ENCODE assay signal across 8 mouse cellular contexts in the genomic region with DNA sequence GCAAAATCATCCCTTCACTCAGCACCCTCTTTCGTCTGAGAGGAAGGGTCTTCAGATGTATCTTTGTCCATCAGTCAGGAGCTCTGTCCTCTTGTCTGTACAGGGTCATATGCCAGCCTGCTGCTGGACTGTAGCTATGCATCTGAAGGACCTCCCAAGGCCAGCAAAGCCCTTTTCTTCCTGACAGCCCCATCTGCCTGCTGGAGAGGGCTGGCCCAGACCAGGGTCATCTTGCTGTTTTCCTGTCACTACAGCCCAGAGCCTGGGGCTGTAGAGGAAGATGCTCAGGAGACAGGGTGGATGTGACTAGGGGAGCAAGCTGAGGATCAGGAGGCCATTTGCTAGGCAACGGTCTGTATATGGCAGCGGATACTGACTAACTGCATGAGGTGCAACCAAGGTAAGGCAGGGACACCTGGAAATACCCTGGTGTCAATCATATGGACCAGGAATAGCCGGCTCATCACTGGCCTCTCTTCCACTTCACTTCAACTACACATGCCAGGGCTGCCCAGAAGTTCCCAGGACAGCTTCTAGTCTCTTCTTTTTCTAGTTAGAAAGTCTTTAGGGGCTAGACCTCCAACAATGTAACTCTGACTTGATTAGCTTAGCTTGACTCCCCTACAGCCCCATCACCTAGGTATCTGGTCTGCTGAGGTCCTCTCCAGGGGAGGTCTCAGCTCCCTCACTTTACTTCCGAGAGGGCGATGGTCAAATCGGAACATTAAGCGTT. TPM values are rescaled to one million over a fixed set of nuclear protein-coding genes. Genes with fewer than 3 reads are reported as not detected.
DNase-seq lines count a peak whose midpoint lies in the region; ATAC-seq and TF ChIP-seq lines count a peak whose summit lies in the region.

No protein-coding gene starts in this region.

- H3K27me3 ChIP-seq in heart, adult 2 months (ENCODE audit: control insufficient read depth, insufficient read depth, low read length) = no peaks in the 10 kb centered on the region
- no peaks in the 10 kb centered on the region for H3K27me3 ChIP-seq in ES-Bruce4 (ENCODE audit: control insufficient read depth, insufficient read depth, low read length, poor library complexity, severe bottlenecking)
- H3K27me3 ChIP-seq in forebrain, embryonic 12.5 days = no peaks in the 10 kb centered on the region
- H3K27me3 ChIP-seq in liver, embryonic 13.5 days = no peaks in the 10 kb centered on the region

- 0 out of 2 replicates have a peak, but pooled peaks have one; percentile 13 for TF ChIP-seq POLR2A in heart, adult 2 months (IDR thresholded peaks at IDR 0.05; ENCODE audit: insufficient read depth, low read depth, low read length)
- no peak for TF ChIP-seq POLR2A in ES-Bruce4 (IDR thresholded peaks at IDR 0.05; ENCODE audit: insufficient read depth, low read length)

- no peaks in the 10 kb centered on the region; the same call in 1 of the 2 replicates for H3K79me2 ChIP-seq in heart, adult 2 months (replicated peaks; ENCODE audit: control insufficient read depth, insufficient read depth, low read length)

- H3K9me3 ChIP-seq in ES-Bruce4 (replicated peaks; ENCODE audit: control insufficient read depth, insufficient read depth, low read length, poor library complexity, severe bottlenecking) = no peaks in the 10 kb centered on the region
- H3K9me3 ChIP-seq in forebrain, embryonic 12.5 days = no peaks in the 10 kb centered on the region
- H3K9me3 ChIP-seq in liver, embryonic 13.5 days (replicated peaks) = no peaks in the 10 kb centered on the region

- peak overlapping the region; percentile 92 for H3K27ac ChIP-seq in heart, adult 2 months
- no peak overlapping the region for H3K27ac ChIP-seq in ES-Bruce4 (ENCODE audit: insufficient read depth, low read length)
- H3K27ac ChIP-seq in forebrain, embryonic 12.5 days = peak overlapping the region; percentile 91
- H3K27ac ChIP-seq in liver, embryonic 13.5 days = peak overlapping the region; percentile 88

- no peak for TF ChIP-seq CTCF in heart, adult 2 months (IDR thresholded peaks at IDR 0.05)
- TF ChIP-seq CTCF in ES-Bruce4 (IDR thresholded peaks at IDR 0.05; ENCODE audit: low read depth, low read length) = no peak

- intact Hi-C loops in heart, adult 2 months (cut with DNase I) = loop anchor here (5.0 kb wide), 1 partner anchor 199 kb away; no protein-coding TSS in a partner anchor
- intact Hi-C loops in heart, postnatal 25 days (cut with DNase I) = no loop called here

- no peak for ATAC-seq in forebrain, embryonic 12.5 days (ENCODE audit: low FRiP score)
- no peak for ATAC-seq in liver, embryonic 13.5 days (ENCODE audit: low read depth)

- no peak for DNase-seq in heart, adult 2 months
- no peak for DNase-seq in heart, postnatal 25 days (ENCODE audit: low spot score)
- no peak for DNase-seq in liver, embryonic 13.5 days
- DNase-seq in urinary bladder, adult 18-20 months (ENCODE audit: low spot score in 2 of 2) = no peak
- no peak for DNase-seq in adrenal gland, adult 8-10 months
- no peak for DNase-seq in right cerebral cortex, postnatal 4 days

- H3K4me2 ChIP-seq in forebrain, embryonic 12.5 days = peak overlapping the region; percentile 82
- peak overlapping the region; percentile 75 for H3K4me2 ChIP-seq in liver, embryonic 13.5 days

- 13% methylated on average over 8 of the region's 8 CpGs for WGBS in heart, adult 2 months
- WGBS in forebrain, embryonic 12.5 days = 27% methylated on average over 8 of the region's 8 CpGs
- 23% methylated on average over 8 of the region's 8 CpGs for WGBS in liver, embryonic 13.5 days (ENCODE audit: insufficient replicate concordance)

- H3K9ac ChIP-seq in heart, adult 2 months (ENCODE audit: low read depth, low read length) = peak overlapping the region; percentile 71
- peak overlapping the region; percentile 64 for H3K9ac ChIP-seq in ES-Bruce4 (ENCODE audit: low read depth, poor library complexity, severe bottlenecking)
- peak overlapping the region; percentile 84 for H3K9ac ChIP-seq in forebrain, embryonic 12.5 days
- H3K9ac ChIP-seq in liver, embryonic 13.5 days = peak overlapping the region; percentile 71

- TF ChIP-seq EP300 in heart, adult 2 months (IDR thresholded peaks at IDR 0.05; ENCODE audit: insufficient read depth, low read depth, low read length) = no peak
- no peak for TF ChIP-seq EP300 in ES-Bruce4 (IDR thresholded peaks at IDR 0.05; ENCODE audit: insufficient read depth, low read depth, low read length)

- peaks cover 3% of the 10 kb centered on the region; the same call in 1 of the 2 replicates for H3K36me3 ChIP-seq in heart, adult 2 months (ENCODE audit: control insufficient read depth, insufficient read depth, low read length)
- H3K36me3 ChIP-seq in ES-Bruce4 (ENCODE audit: control insufficient read depth, insufficient read depth, low read length, poor library complexity, severe bottlenecking) = peaks cover 7% of the 10 kb centered on the region; the same call in 1 of the 2 replicates
- H3K36me3 ChIP-seq in forebrain, embryonic 12.5 days (replicated peaks) = peaks cover 21% of the 10 kb centered on the region
- H3K36me3 ChIP-seq in liver, embryonic 13.5 days = peaks cover 21% of the 10 kb centered on the region

- H3K4me3 ChIP-seq in heart, adult 2 months = peak overlapping the region; percentile 84
- peak overlapping the region; percentile 15; the same call in 1 of the 2 replicates for H3K4me3 ChIP-seq in ES-Bruce4 (ENCODE audit: low read depth, low read length)
- peak overlapping the region; percentile 66 for H3K4me3 ChIP-seq in forebrain, embryonic 12.5 days (replicated peaks)
- H3K4me3 ChIP-seq in liver, embryonic 13.5 days (replicated peaks) = peak overlapping the region; percentile 62

- H3K4me1 ChIP-seq in heart, adult 2 months (ENCODE audit: control insufficient read depth, insufficient read depth, low read length) = peaks cover 27% of the 10 kb centered on the region
- peaks cover 6% of the 10 kb centered on the region for H3K4me1 ChIP-seq in ES-Bruce4 (ENCODE audit: control insufficient read depth, insufficient read depth, low read length)
- peaks cover 38% of the 10 kb centered on the region for H3K4me1 ChIP-seq in forebrain, embryonic 12.5 days
- H3K4me1 ChIP-seq in liver, embryonic 13.5 days (replicated peaks) = peaks cover 66% of the 10 kb centered on the region

RNA-seq across cellular contexts. Expression of a gene that starts 0.8 kb away (rescaled TPM):
- 10 to 100 TPM; 11.3 to 16.8 TPM for total RNA-seq in heart, adult 2 months (2021)
- polyA plus RNA-seq in heart, adult 2 months (2012; rRNA removed) = 10.8 and 22.5 TPM in 2 replicates
- 10 to 100 TPM; 25.3 to 28.5 TPM for total RNA-seq in heart, postnatal 25 days (2021)
- 7.4 and 8.7 TPM in 2 replicates for polyA plus RNA-seq in ES-Bruce4 (2011; ENCODE audit: insufficient read depth, insufficient read length, low read depth, missing spikeins)
- 75.4 and 79.2 TPM in 2 replicates for polyA plus RNA-seq in forebrain, embryonic 12.5 days (2016; fragmentation: Nextera tagmentation; extraction: Ambion mirVana)
- 13.9 and 14.8 TPM in 2 replicates for polyA plus RNA-seq in liver, embryonic 13.5 days (2015; fragmentation: Nextera tagmentation; extraction: Ambion mirVana)
- total RNA-seq in adrenal gland, adult 8-10 months (2022) = 10 to 100 TPM; 32.1 to 49.2 (median 43.5) TPM

RNA-seq across cellular contexts. Expression of a gene that starts 4.1 kb away (rescaled TPM):
- total RNA-seq in heart, adult 2 months (2021) = 10 to 100 TPM; 13.0 to 19.7 TPM
- 24.5 and 30.9 TPM in 2 replicates for polyA plus RNA-seq in heart, adult 2 months (2012; rRNA removed)
- total RNA-seq in heart, postnatal 25 days (2021) = 10 to 100 TPM; 17.2 to 19.1 TPM
- polyA plus RNA-seq in ES-Bruce4 (2011; ENCODE audit: insufficient read depth, insufficient read length, low read depth, missing spikeins) = 21.0 and 24.7 TPM in 2 replicates
- polyA plus RNA-seq in forebrain, embryonic 12.5 days (2016; fragmentation: Nextera tagmentation; extraction: Ambion mirVana) = 26.5 and 27.4 TPM in 2 replicates
- 11.0 TPM in 2 replicates for polyA plus RNA-seq in liver, embryonic 13.5 days (2015; fragmentation: Nextera tagmentation; extraction: Ambion mirVana)
- 10 to 100 TPM; 35.1 to 47.4 (median 43.0) TPM for total RNA-seq in adrenal gland, adult 8-10 months (2022)

RNA-seq across cellular contexts. Expression of a gene that starts 8.9 kb away (rescaled TPM):
- under 1 TPM; 0.39 to 0.45 TPM for total RNA-seq in heart, adult 2 months (2021)
- polyA plus RNA-seq in heart, adult 2 months (2012; rRNA removed) = 1.7 and 3.3 TPM in 2 replicates
- total RNA-seq in heart, postnatal 25 days (2021) = 1 to 10 TPM in 1 of 2 experiments, under 1 TPM in 1; 0.61 to 1.5 TPM
- polyA plus RNA-seq in ES-Bruce4 (2011; ENCODE audit: insufficient read depth, insufficient read length, low read depth, missing spikeins) = 2.2 and 3.0 TPM in 2 replicates
- 2.6 and 2.9 TPM in 2 replicates for polyA plus RNA-seq in forebrain, embryonic 12.5 days (2016; fragmentation: Nextera tagmentation; extraction: Ambion mirVana)
- 0.31 and 0.51 TPM in 2 replicates for polyA plus RNA-seq in liver, embryonic 13.5 days (2015; fragmentation: Nextera tagmentation; extraction: Ambion mirVana)
- 1 to 10 TPM; 1.4 to 4.2 (median 2.8) TPM for total RNA-seq in adrenal gland, adult 8-10 months (2022)

RNA-seq across cellular contexts. Expression of a gene that starts 17.9 kb away (rescaled TPM):
- total RNA-seq in heart, adult 2 months (2021) = 10 to 100 TPM; 25.6 to 27.2 TPM
- 13.7 and 23.3 TPM in 2 replicates for polyA plus RNA-seq in heart, adult 2 months (2012; rRNA removed)
- 10 to 100 TPM; 26.2 to 27.3 TPM for total RNA-seq in heart, postnatal 25 days (2021)
- 42.3 and 44.5 TPM in 2 replicates for polyA plus RNA-seq in ES-Bruce4 (2011; ENCODE audit: insufficient read depth, insufficient read length, low read depth, missing spikeins)
- 97.1 and 111 TPM in 2 replicates for polyA plus RNA-seq in forebrain, embryonic 12.5 days (2016; fragmentation: Nextera tagmentation; extraction: Ambion mirVana)
- polyA plus RNA-seq in liver, embryonic 13.5 days (2015; fragmentation: Nextera tagmentation; extraction: Ambion mirVana) = 30.7 and 35.1 TPM in 2 replicates
- total RNA-seq in adrenal gland, adult 8-10 months (2022) = 10 to 100 TPM; 65.9 to 84.3 (median 74.4) TPM

RNA-seq across cellular contexts. Expression of a gene that starts 22.5 kb away (rescaled TPM):
- total RNA-seq in heart, adult 2 months (2021) = 10 to 100 TPM; 35.9 to 41.7 TPM
- polyA plus RNA-seq in heart, adult 2 months (2012; rRNA removed) = 69.5 and 74.9 TPM in 2 replicates
- 10 to 100 TPM; 38.5 to 42.3 TPM for total RNA-seq in heart, postnatal 25 days (2021)
- polyA plus RNA-seq in ES-Bruce4 (2011; ENCODE audit: insufficient read depth, insufficient read length, low read depth, missing spikeins) = 86.6 and 94.0 TPM in 2 replicates
- polyA plus RNA-seq in forebrain, embryonic 12.5 days (2016; fragmentation: Nextera tagmentation; extraction: Ambion mirVana) = 161 and 163 TPM in 2 replicates
- 142 and 153 TPM in 2 replicates for polyA plus RNA-seq in liver, embryonic 13.5 days (2015; fragmentation: Nextera tagmentation; extraction: Ambion mirVana)
- total RNA-seq in adrenal gland, adult 8-10 months (2022) = 100 to 1,000 TPM; 104 to 120 (median 109) TPM

Comparison
In these comparisons a context has a peak if more than half of its experiments do, and no peak if none do; other contexts are left out.
1. H3K4me3 ChIP-seq: peak in every context shown above with its lines; median percentile 84 in heart, adult 2 months; 66 in forebrain, embryonic 12.5 days; 62 in liver, embryonic 13.5 days; 15 in ES-Bruce4.